Mouse (Mus musculus): ENCODE data around the gene Pttg1. TPM values are rescaled to one million over a fixed set of nuclear protein-coding genes. Genes with fewer than 3 reads are reported as not detected.

Gene Pttg1
- total and polyA plus RNA-seq, 2 experiments from 2014 or later: 51.9 to 74.3 TPM

- no peak for DNase-seq (ENCODE audit: low spot score)
- no peak for TF ChIP-seq CTCF (IDR thresholded peaks at IDR 0.05)
- H3K4me2 ChIP-seq (ENCODE audit: low read depth, low read length, poor library complexity, severe bottlenecking): no peak overlapping the region
- no peaks in the 10 kb centered on the region for H3K36me3 ChIP-seq (ENCODE audit: insufficient read depth, low read length)
- H3K27ac ChIP-seq (ENCODE audit: low read depth, low read length): no peak overlapping the region
- H3K9ac ChIP-seq (replicated peaks; ENCODE audit: low read length, poor library complexity, severe bottlenecking): no peak overlapping the region
- H3K9me3 ChIP-seq (ENCODE audit: low read length): no peaks in the 10 kb centered on the region
- WGBS: 85% methylated on average over 1 of the region's 1 CpGs
- H3K27me3 ChIP-seq (ENCODE audit: insufficient read depth, low read length): no peaks in the 10 kb centered on the region
- H3K4me3 ChIP-seq (ENCODE audit: low read depth, low read length): no peak overlapping the region
- ATAC-seq (ENCODE audit: low FRiP score): no peak
- no peaks in the 10 kb centered on the region for H3K4me1 ChIP-seq (ENCODE audit: insufficient read depth, low read length)
These were observed 25.9 kb downstream of the Pttg1 start for GRCm38 (mm10) chr11:43400131-43400530.

- Histone ChIP-seq H3K9me3 (ENCODE audit: low read length) (no peaks in the 10 kb centered on the region), H3K4me2 (ENCODE audit: low read depth, low read length, poor library complexity, severe bottlenecking) (no peak overlapping the region), H3K27ac (ENCODE audit: low read depth, low read length) (no peak overlapping the region), H3K4me3 (ENCODE audit: low read depth, low read length) (no peak overlapping the region), H3K36me3 (ENCODE audit: insufficient read depth, low read length) (no peaks in the 10 kb centered on the region), H3K27me3 (ENCODE audit: insufficient read depth, low read length) (no peaks in the 10 kb centered on the region), H3K9ac (replicated peaks; ENCODE audit: low read length, poor library complexity, severe bottlenecking) (no peak overlapping the region), H3K4me1 (ENCODE audit: insufficient read depth, low read length) (no peaks in the 10 kb centered on the region)
- 0 out of 2 replicates have a peak, but pooled peaks have one; percentile 11 for TF ChIP-seq CTCF (IDR thresholded peaks at IDR 0.05)
- 45% methylated on average over 4 of the region's 4 CpGs for WGBS
- DNase-seq (ENCODE audit: low spot score) (no peak), ATAC-seq (ENCODE audit: low FRiP score) (no peak)
These were observed 26.8 kb downstream of the Pttg1 start for GRCm38 (mm10) chr11:43399297-43399696.

GRCm38 (mm10) chr11:43396672-43397071, 29.4 kb downstream of the Pttg1 start:
- ATAC-seq (ENCODE audit: low FRiP score) (no peak), DNase-seq (ENCODE audit: low spot score) (no peak)
- Histone ChIP-seq H3K36me3 (ENCODE audit: insufficient read depth, low read length) (no peaks in the 10 kb centered on the region), H3K9ac (replicated peaks; ENCODE audit: low read length, poor library complexity, severe bottlenecking) (no peak overlapping the region), H3K4me1 (ENCODE audit: insufficient read depth, low read length) (no peaks in the 10 kb centered on the region), H3K27ac (ENCODE audit: low read depth, low read length) (no peak overlapping the region), H3K4me3 (ENCODE audit: low read depth, low read length) (no peak overlapping the region), H3K4me2 (ENCODE audit: low read depth, low read length, poor library complexity, severe bottlenecking) (no peak overlapping the region), H3K9me3 (ENCODE audit: low read length) (no peaks in the 10 kb centered on the region), H3K27me3 (ENCODE audit: insufficient read depth, low read length) (no peaks in the 10 kb centered on the region)
- WGBS: 24% methylated on average over 7 of the region's 7 CpGs
- TF ChIP-seq CTCF (IDR thresholded peaks at IDR 0.05): no peak

- no peak overlapping the region for H3K27ac ChIP-seq (ENCODE audit: low read depth, low read length)
These were observed 29.8 kb downstream of the Pttg1 start for GRCm38 (mm10) chr11:43396246-43396645.

GRCm38 (mm10) chr11:43395073-43395948, 30.7 kb downstream of the Pttg1 start:
- H3K27me3 ChIP-seq (ENCODE audit: insufficient read depth, low read length): no peaks in the 10 kb centered on the region
- no peaks in the 10 kb centered on the region for H3K36me3 ChIP-seq (ENCODE audit: insufficient read depth, low read length)
- no peak for TF ChIP-seq CTCF (IDR thresholded peaks at IDR 0.05)
- no peaks in the 10 kb centered on the region for H3K9me3 ChIP-seq (ENCODE audit: low read length)
- 79% methylated on average over 14 of the region's 14 CpGs for WGBS
- no peak overlapping the region for H3K4me2 ChIP-seq (ENCODE audit: low read depth, low read length, poor library complexity, severe bottlenecking)
- DNase-seq (ENCODE audit: low spot score): no peak
- H3K4me1 ChIP-seq (ENCODE audit: insufficient read depth, low read length): no peaks in the 10 kb centered on the region
- H3K27ac ChIP-seq (ENCODE audit: low read depth, low read length): no peak overlapping the region
- no peak overlapping the region for H3K4me3 ChIP-seq (ENCODE audit: low read depth, low read length)
- H3K9ac ChIP-seq (replicated peaks; ENCODE audit: low read length, poor library complexity, severe bottlenecking): no peak overlapping the region
- no peak for ATAC-seq (ENCODE audit: low FRiP score)

More at GRCm38 (mm10) chr11:43396246-43396645, 29.8 kb downstream of the Pttg1 start:
- H3K4me3 ChIP-seq (ENCODE audit: low read depth, low read length): no peak overlapping the region
- 96% methylated on average over 4 of the region's 4 CpGs for WGBS
- no peaks in the 10 kb centered on the region for H3K4me1 ChIP-seq (ENCODE audit: insufficient read depth, low read length)
- ATAC-seq (ENCODE audit: low FRiP score) (no peak), DNase-seq (ENCODE audit: low spot score) (no peak)
- no peaks in the 10 kb centered on the region for H3K36me3 ChIP-seq (ENCODE audit: insufficient read depth, low read length)
- H3K9ac ChIP-seq (replicated peaks; ENCODE audit: low read length, poor library complexity, severe bottlenecking): no peak overlapping the region
- TF ChIP-seq CTCF (IDR thresholded peaks at IDR 0.05): no peak
- H3K4me2 ChIP-seq (ENCODE audit: low read depth, low read length, poor library complexity, severe bottlenecking): no peak overlapping the region
- no peaks in the 10 kb centered on the region for H3K9me3 ChIP-seq (ENCODE audit: low read length)
- no peaks in the 10 kb centered on the region for H3K27me3 ChIP-seq (ENCODE audit: insufficient read depth, low read length)

- no peak overlapping the region for H3K9ac ChIP-seq (replicated peaks; ENCODE audit: low read length, poor library complexity, severe bottlenecking)
- no peaks in the 10 kb centered on the region for H3K9me3 ChIP-seq (ENCODE audit: low read length)
- no peaks in the 10 kb centered on the region for H3K36me3 ChIP-seq (ENCODE audit: insufficient read depth, low read length)
- ATAC-seq (ENCODE audit: low FRiP score) (no peak), DNase-seq (ENCODE audit: low spot score) (no peak)
- 92% methylated on average over 4 of the region's 4 CpGs for WGBS
- H3K4me2 ChIP-seq (ENCODE audit: low read depth, low read length, poor library complexity, severe bottlenecking): no peak overlapping the region
- no peaks in the 10 kb centered on the region for H3K4me1 ChIP-seq (ENCODE audit: insufficient read depth, low read length)
- H3K27me3 ChIP-seq (ENCODE audit: insufficient read depth, low read length): no peaks in the 10 kb centered on the region
- TF ChIP-seq CTCF (IDR thresholded peaks at IDR 0.05): no peak
- H3K4me3 ChIP-seq (ENCODE audit: low read depth, low read length): no peak overlapping the region
- H3K27ac ChIP-seq (ENCODE audit: low read depth, low read length): no peak overlapping the region
These were observed 32.7 kb downstream of the Pttg1 start for GRCm38 (mm10) chr11:43393325-43393724.
